In the genomic region with DNA sequence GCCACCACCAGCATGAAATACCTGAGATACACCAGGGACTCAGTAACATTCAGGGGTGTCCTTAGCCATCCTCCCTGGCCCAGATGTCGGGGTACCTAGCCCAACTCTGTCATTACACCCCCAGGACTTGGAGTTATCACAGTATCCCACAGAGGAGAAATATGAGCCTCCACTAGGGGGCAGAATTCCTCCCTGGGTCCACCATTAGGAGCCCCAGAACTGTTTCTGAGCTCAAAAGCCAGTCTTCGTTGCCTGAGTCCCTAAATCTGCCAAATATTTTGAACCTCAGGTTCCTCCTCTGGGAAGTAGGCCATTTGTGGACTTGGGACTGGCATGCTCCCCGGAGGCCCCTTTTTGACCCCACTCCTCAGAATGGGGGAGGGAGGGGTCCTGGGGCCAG, we compare ENCODE assay signal across 8 mouse cellular contexts. TPM values are rescaled to one million over a fixed set of nuclear protein-coding genes. Genes with fewer than 3 reads are reported as not detected.
A peak's percentile ranks its signal among the peaks of the same experiment; 100 is the strongest.
DNase-seq lines count a peak whose midpoint lies in the region; ATAC-seq and TF ChIP-seq lines count a peak whose summit lies in the region.

No protein-coding gene starts in this region.

- ATAC-seq in forebrain, embryonic 11.5 days (replicated peaks; ENCODE audit: low FRiP score), result peak; percentile 73
- no peak for ATAC-seq in forebrain, embryonic 13.5 days

- intact Hi-C loops in heart, postnatal 36 days (cut with DNase I), result no loop called here

- H3K4me3 ChIP-seq in forebrain, embryonic 11.5 days (ENCODE audit: low read depth, low read length), result no peak overlapping the region
- no peak overlapping the region for H3K4me3 ChIP-seq in forebrain, embryonic 13.5 days
- no peak overlapping the region for H3K4me3 ChIP-seq in lung, adult 2 months (replicated peaks; ENCODE audit: extremely low read depth, low read depth, low read length)

- peak; percentile 29; the same call in 1 of the 2 replicates for TF ChIP-seq CTCF in lung, adult 2 months (IDR thresholded peaks at IDR 0.05; ENCODE audit: insufficient read depth, low read length)

- no peak overlapping the region for H3K9ac ChIP-seq in forebrain, embryonic 11.5 days (ENCODE audit: low read length)
- no peak overlapping the region for H3K9ac ChIP-seq in forebrain, embryonic 13.5 days

- H3K27me3 ChIP-seq in forebrain, embryonic 11.5 days (ENCODE audit: control insufficient read depth, insufficient read depth, low read length), result no peaks in the 10 kb centered on the region
- H3K27me3 ChIP-seq in forebrain, embryonic 13.5 days, result no peaks in the 10 kb centered on the region

- H3K4me2 ChIP-seq in forebrain, embryonic 11.5 days (ENCODE audit: low read depth, low read length, severe bottlenecking), result no peak overlapping the region
- H3K4me2 ChIP-seq in forebrain, embryonic 13.5 days, result no peak overlapping the region

- WGBS in forebrain, embryonic 11.5 days, result 64% methylated on average over 3 of the region's 3 CpGs
- 45% methylated on average over 3 of the region's 3 CpGs for WGBS in forebrain, embryonic 13.5 days
- WGBS in lung, adult 2 months, result 31% methylated on average over 3 of the region's 3 CpGs

- TF ChIP-seq POLR2A in lung, adult 2 months (IDR thresholded peaks at IDR 0.05; ENCODE audit: borderline replicate concordance, extremely low read depth, low read depth, low read length), result no peak

- no peaks in the 10 kb centered on the region for H3K36me3 ChIP-seq in forebrain, embryonic 11.5 days (ENCODE audit: control insufficient read depth, insufficient read depth, low read length)
- H3K36me3 ChIP-seq in forebrain, embryonic 13.5 days (ENCODE audit: poor library complexity, severe bottlenecking), result no peaks in the 10 kb centered on the region

- no peaks in the 10 kb centered on the region for H3K4me1 ChIP-seq in forebrain, embryonic 11.5 days (replicated peaks; ENCODE audit: control insufficient read depth, insufficient read depth, low read length)
- H3K4me1 ChIP-seq in forebrain, embryonic 13.5 days, result no peaks in the 10 kb centered on the region
- H3K4me1 ChIP-seq in lung, adult 2 months (ENCODE audit: control insufficient read depth, insufficient read depth, low read length), result no peaks in the 10 kb centered on the region

- no peak overlapping the region for H3K27ac ChIP-seq in forebrain, embryonic 11.5 days (ENCODE audit: low read depth, low read length)
- no peak overlapping the region for H3K27ac ChIP-seq in forebrain, embryonic 13.5 days

- DNase-seq in forebrain, embryonic 11.5 days (ENCODE audit: low spot score), result peak; percentile 64
- DNase-seq in lung, adult 2 months, result peak; percentile 28
- no peak for DNase-seq in lung, adult 18-20 months
- DNase-seq in MN1 (ENCODE audit: low spot score), result peak; percentile 47
- DNase-seq in heart, postnatal 36 days, result peak; percentile 27 to 44
- peak; percentile 75 for DNase-seq in lung, postnatal 14 days
- DNase-seq in frontal cortex, postnatal 10 days (ENCODE audit: low spot score in 2 of 2), result no peak

- H3K9me3 ChIP-seq in forebrain, embryonic 11.5 days (ENCODE audit: control insufficient read depth, low read length), result no peaks in the 10 kb centered on the region
- no peaks in the 10 kb centered on the region for H3K9me3 ChIP-seq in forebrain, embryonic 13.5 days (replicated peaks)

RNA-seq across cellular contexts. Expression of a gene that starts 15.1 kb away (rescaled TPM):
- 151 TPM in 2 replicates for polyA plus RNA-seq in forebrain, embryonic 11.5 days (2014; fragmentation: Nextera tagmentation; extraction: Ambion mirVana)
- 98.8 and 104 TPM in 2 replicates for polyA plus RNA-seq in forebrain, embryonic 13.5 days (2015; fragmentation: Nextera tagmentation; extraction: Ambion mirVana)
- 4.8 and 6.6 TPM in 2 replicates for polyA plus RNA-seq in lung, adult 2 months (2012; rRNA removed)
- 1 to 10 TPM; 4.7 TPM for total RNA-seq in heart, postnatal 36 days (2021)

RNA-seq across cellular contexts. Expression of a gene that starts 15.3 kb away (rescaled TPM):
- polyA plus RNA-seq in forebrain, embryonic 11.5 days (2014; fragmentation: Nextera tagmentation; extraction: Ambion mirVana), result 320 and 330 TPM in 2 replicates
- 408 and 447 TPM in 2 replicates for polyA plus RNA-seq in forebrain, embryonic 13.5 days (2015; fragmentation: Nextera tagmentation; extraction: Ambion mirVana)
- 70.0 and 74.4 TPM in 2 replicates for polyA plus RNA-seq in lung, adult 2 months (2012; rRNA removed)
- total RNA-seq in heart, postnatal 36 days (2021), result 100 to 1,000 TPM; 173 to 180 TPM

RNA-seq across cellular contexts. Expression of a gene that starts 21.4 kb away (rescaled TPM):
- 1.8 and 2.1 TPM in 2 replicates for polyA plus RNA-seq in forebrain, embryonic 11.5 days (2014; fragmentation: Nextera tagmentation; extraction: Ambion mirVana)
- polyA plus RNA-seq in forebrain, embryonic 13.5 days (2015; fragmentation: Nextera tagmentation; extraction: Ambion mirVana), result 0.22 and 0.31 TPM in 2 replicates
- polyA plus RNA-seq in lung, adult 2 months (2012; rRNA removed), result 54.8 and 62.8 TPM in 2 replicates
- total RNA-seq in heart, postnatal 36 days (2021), result 1 to 10 TPM; 5.9 to 7.3 TPM

RNA-seq across cellular contexts. Expression of a gene that starts 36.4 kb away (rescaled TPM):
- 192 and 196 TPM in 2 replicates for polyA plus RNA-seq in forebrain, embryonic 11.5 days (2014; fragmentation: Nextera tagmentation; extraction: Ambion mirVana)
- polyA plus RNA-seq in forebrain, embryonic 13.5 days (2015; fragmentation: Nextera tagmentation; extraction: Ambion mirVana), result 148 and 172 TPM in 2 replicates
- 80.2 and 117 TPM in 2 replicates for polyA plus RNA-seq in lung, adult 2 months (2012; rRNA removed)
- 10 to 100 TPM; 23.7 to 24.0 TPM for total RNA-seq in heart, postnatal 36 days (2021)

Comparison
In these comparisons a context has a peak if more than half of its experiments do, and no peak if none do; other contexts are left out.
1. DNase-seq: peak in forebrain, embryonic 11.5 days (single experiment), lung, adult 2 months (single experiment), MN1 (single experiment), heart, postnatal 36 days (2 of 2) and lung, postnatal 14 days (single experiment); none in lung, adult 18-20 months (0 of 2) and frontal cortex, postnatal 10 days (0 of 2).
2. RNA of a gene that starts 15.1 kb away (polyA plus RNA-seq): 151 TPM in forebrain, embryonic 11.5 days and 98.8 to 104 TPM in forebrain, embryonic 13.5 days; 4.8 to 6.6 TPM in lung, adult 2 months; every median in the first group is over 10 times any median in the second.
3. RNA of a gene that starts 21.4 kb away (polyA plus RNA-seq): 54.8 to 62.8 TPM in lung, adult 2 months; 1.8 to 2.1 TPM in forebrain, embryonic 11.5 days and 0.22 to 0.31 TPM in forebrain, embryonic 13.5 days; every median in the first group is over 10 times any median in the second.